Mouse (Mus musculus) lung, postnatal 10 days (tissue): ENCODE measurements at regions not wholly inside any gene's neighbourhood (a gene's known extent, or its start where the extent isn't known, plus 50 kb on each side); places are given as distances from the start of the nearest gene placed in this dataset.

ENCODE experiments used
- DNase-seq: peaks from one replicate; pipeline ENCODE4 v3.0.0; 2021

DNA sequence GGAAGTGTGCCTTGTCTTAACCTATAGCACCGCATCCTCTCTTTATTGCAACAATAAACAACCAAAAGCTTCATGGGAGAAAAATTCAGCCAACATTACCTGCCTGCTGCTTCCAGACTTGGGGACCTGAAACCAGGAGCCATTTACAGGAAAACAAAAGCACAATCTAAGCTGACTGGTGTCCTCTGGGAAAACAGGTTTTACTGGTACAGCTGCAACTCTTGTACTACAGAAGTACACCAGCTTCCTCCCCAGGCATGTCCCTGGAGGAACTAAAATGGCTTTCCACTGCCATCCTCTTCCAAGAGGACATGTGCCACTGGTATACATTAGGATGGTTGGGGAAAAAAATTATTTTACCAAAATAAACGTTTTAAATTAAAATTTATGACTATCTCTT is 63.9 kb upstream of the Ptprk start:
- DNase-seq, result no peak

DNA sequence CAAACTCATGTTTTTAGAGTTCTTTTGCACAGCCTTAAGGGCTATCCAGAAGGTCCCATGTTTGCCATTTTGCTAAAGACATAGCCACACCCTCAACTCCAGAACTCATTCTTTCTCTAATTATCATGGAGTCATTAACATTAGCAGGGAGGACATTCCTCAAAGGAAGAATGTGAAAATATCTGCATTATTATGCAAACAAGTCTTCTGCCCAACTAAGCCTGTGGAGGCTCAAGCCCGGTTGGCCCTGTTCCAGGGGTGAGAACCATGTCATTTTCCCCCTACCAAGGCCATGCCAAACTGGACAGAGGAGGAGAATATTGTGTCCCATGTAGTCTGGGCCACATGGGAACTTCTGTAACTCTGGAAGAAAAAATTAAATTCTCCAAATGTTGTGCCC is 62.5 kb upstream of the Ptprk start:
- DNase-seq, result no peak

DNA sequence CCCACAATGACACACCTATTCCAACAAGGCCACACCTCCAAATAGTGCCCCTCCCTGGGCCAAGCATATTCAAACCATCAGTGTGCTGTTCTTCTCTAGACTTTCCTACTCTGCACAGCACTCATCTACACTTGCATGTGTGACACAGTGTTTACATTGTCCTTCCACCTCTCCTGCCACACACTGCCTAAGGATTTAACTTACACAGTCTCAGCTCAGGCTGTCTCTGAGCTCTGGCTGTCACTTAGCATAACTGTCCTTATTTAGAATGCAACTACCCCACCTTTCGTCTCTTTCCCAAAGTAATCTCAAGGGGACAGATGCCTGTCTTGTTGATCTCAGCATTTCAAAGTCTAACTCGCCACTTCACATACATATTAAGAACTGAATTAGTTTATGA is 61.2 kb upstream of the Ptprk start:
- DNase-seq, result no peak

DNA sequence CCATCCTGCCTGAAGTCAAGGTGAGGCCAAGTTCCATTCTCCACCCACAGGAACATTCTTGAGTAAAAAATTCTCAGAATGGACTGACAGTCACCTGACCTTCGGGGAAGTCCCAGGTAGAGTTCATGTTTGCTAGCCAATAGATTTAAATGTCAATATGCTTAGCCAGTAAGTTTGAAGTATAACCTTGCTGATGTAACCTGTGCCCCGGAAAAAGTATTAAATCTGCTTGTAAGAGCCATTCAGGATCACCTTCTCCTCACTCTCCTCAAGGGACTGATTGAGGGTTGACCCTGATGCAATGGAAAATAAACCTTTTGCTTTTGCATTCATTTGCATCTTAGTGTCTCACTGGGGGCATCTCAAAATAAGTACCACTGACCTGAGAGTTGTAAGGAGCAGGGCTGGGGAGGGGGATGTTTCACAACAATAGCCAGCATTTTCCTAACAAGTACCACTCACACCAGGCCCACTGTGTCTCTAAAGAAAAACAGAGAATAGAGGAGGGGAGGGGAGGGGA is 60.3 kb upstream of the Ptprk start:
- DNase-seq, result no peak
